Mouse (Mus musculus) forebrain, embryonic 11.5 days (tissue): Measurements from ENCODE around the gene Shcbp1l. TPM values are rescaled to one million over a fixed set of nuclear protein-coding genes. Genes with fewer than 3 reads are reported as not detected.
"Not testable (repeated sequence)": the region's sequence is repeated elsewhere in the genome, so short reads cannot be mapped to it uniquely, and the experiment has no call there.

ENCODE experiments used
- ATAC-seq: fragments of 200-750 bp; cut with Nextera tagmentation; replicated peaks from 2 replicates; pipeline ENCODE4 v1.8.0; 2017; ENCODE audit warnings: moderate TSS enrichment; ENCODE audit not compliant: low FRiP score
- DNase-seq: peaks from one replicate; pipeline ENCODE4 v3.0.0-alpha.2; 2017; ENCODE audit warnings: low spot score
- H3K27ac ChIP-seq: fragments of 300-500 bp; sonication (generic); 2 replicates; pipeline ENCODE4 v1.5.1; 2014; ENCODE audit warnings: low read depth, low read length
- H3K27me3 ChIP-seq: fragments of 300-500 bp; sonication (generic); 2 replicates; pipeline ENCODE4 v1.6.1; 2014; ENCODE audit warnings: mild to moderate bottlenecking, low read length, mixed read lengths; ENCODE audit not compliant: control insufficient read depth, insufficient read depth
- H3K36me3 ChIP-seq: fragments of 300-500 bp; sonication (generic); 2 replicates; pipeline ENCODE4 v1.6.1; 2014; ENCODE audit warnings: mild to moderate bottlenecking, low read length, moderate library complexity, mixed read lengths; ENCODE audit not compliant: control insufficient read depth, insufficient read depth
- H3K4me1 ChIP-seq: fragments of 300-500 bp; sonication (generic); replicated peaks from 2 replicates; pipeline ENCODE4 v1.6.1; 2014; ENCODE audit warnings: low read length, mixed read lengths; ENCODE audit not compliant: control insufficient read depth, insufficient read depth
- H3K4me2 ChIP-seq: fragments of 300-500 bp; sonication (generic); 2 replicates; pipeline ENCODE4 v1.6.1; 2014; ENCODE audit warnings: low read depth, mild to moderate bottlenecking, low read length, moderate library complexity, mixed read lengths; ENCODE audit not compliant: severe bottlenecking
- H3K4me3 ChIP-seq: fragments of 300-500 bp; sonication (generic); 2 replicates; pipeline ENCODE4 v1.5.1; 2014; ENCODE audit warnings: low read depth, low read length
- H3K9ac ChIP-seq: fragments of 300-500 bp; sonication (generic); 2 replicates; pipeline ENCODE4 v1.6.1; 2014; ENCODE audit warnings: low read length
- H3K9me3 ChIP-seq: fragments of 300-500 bp; sonication (generic); 2 replicates; pipeline ENCODE4 v1.6.1; 2016; ENCODE audit warnings: low read length, mixed read lengths; ENCODE audit not compliant: control insufficient read depth
- WGBS: fragments of 180-500 bp; shearing (Covaris S2); extraction: QIAGEN DNeasy Blood & Tissue Kit; methylation state at CpG from one replicate; pipeline ENCODE4 v1.1.7; 2014; 5-methylcytosine and 5-hydroxymethylcytosine counted together
- polyA plus RNA-seq: library from polyadenylated mRNA; unstranded; fragments of >200 nt; fragmentation: Nextera tagmentation; extraction: Ambion mirVana; gene quantifications from 2 replicates; pipeline ENCODE4 v1.2.1, GENCODE M21; 2014

The Shcbp1l gene
- polyA plus RNA-seq, 1 experiment from 2014 or later, result 0.19 TPM

- H3K36me3 ChIP-seq, H3K4me1 ChIP-seq, ATAC-seq, H3K4me2 ChIP-seq, H3K9ac ChIP-seq, H3K27ac ChIP-seq, DNase-seq, H3K4me3 ChIP-seq, H3K9me3 ChIP-seq, H3K27me3 ChIP-seq: not testable (repeated sequence)
- 91% methylated on average over 24 of the region's 24 CpGs for WGBS
These were observed 10.7 kb upstream of the Shcbp1l start for GRCm38 (mm10) chr1:153414114-153414723.

- Histone ChIP-seq H3K9ac (no peak overlapping the region), H3K27me3 (no peaks in the 10 kb centered on the region), H3K27ac (no peak overlapping the region), H3K4me2 (no peak overlapping the region), H3K4me1 (no peaks in the 10 kb centered on the region), H3K36me3 (no peaks in the 10 kb centered on the region), H3K4me3 (no peak overlapping the region), H3K9me3 (no peaks in the 10 kb centered on the region)
- WGBS, result 90% methylated on average over 4 of the region's 4 CpGs
- ATAC-seq (no peak), DNase-seq (no peak)
These were observed 10.0 kb upstream of the Shcbp1l start for GRCm38 (mm10) chr1:153414962-153415361.

GRCm38 (mm10) chr1:153415742-153416141 lies 9.2 kb upstream of the Shcbp1l start:
- not testable (repeated sequence) for H3K36me3 ChIP-seq, H3K27me3 ChIP-seq, H3K4me3 ChIP-seq, H3K4me2 ChIP-seq, H3K9ac ChIP-seq, H3K9me3 ChIP-seq, H3K27ac ChIP-seq, ATAC-seq, H3K4me1 ChIP-seq, DNase-seq
- 82% methylated on average over 2 of the region's 5 CpGs for WGBS

GRCm38 (mm10) chr1:153416271-153416832 lies 8.6 kb upstream of the Shcbp1l start:
- H3K27me3 ChIP-seq, H3K4me3 ChIP-seq, H3K9ac ChIP-seq, DNase-seq, H3K4me1 ChIP-seq, H3K4me2 ChIP-seq, H3K9me3 ChIP-seq, H3K27ac ChIP-seq, H3K36me3 ChIP-seq, ATAC-seq: not testable (repeated sequence)
- WGBS, result 91% methylated on average over 3 of the region's 3 CpGs

GRCm38 (mm10) chr1:153417805-153418204 lies 7.2 kb upstream of the Shcbp1l start:
- not testable (repeated sequence) for DNase-seq, H3K4me1 ChIP-seq, H3K9me3 ChIP-seq, H3K9ac ChIP-seq, H3K36me3 ChIP-seq, H3K27ac ChIP-seq, H3K4me3 ChIP-seq, ATAC-seq, H3K27me3 ChIP-seq, H3K4me2 ChIP-seq
- WGBS, result 72% methylated on average over 4 of the region's 4 CpGs

- Histone ChIP-seq H3K4me3 (peak overlapping the region; percentile 50), H3K9ac (no peak overlapping the region), H3K4me1 (peaks cover 5% of the 10 kb centered on the region; the same call in 1 of the 2 replicates), H3K36me3 (no peaks in the 10 kb centered on the region), H3K27me3 (peaks cover 6% of the 10 kb centered on the region), H3K4me2 (peak overlapping the region; percentile 99), H3K9me3 (no peaks in the 10 kb centered on the region), H3K27ac (no peak overlapping the region)
- WGBS, result 53% methylated on average over 12 of the region's 12 CpGs
- DNase-seq, result no peak
- peak; percentile 32; the same call in 1 of the 2 replicates for ATAC-seq
These were observed 691 bp upstream of the Shcbp1l start for GRCm38 (mm10) chr1:153424271-153424670.

- Histone ChIP-seq H3K9ac (no peak overlapping the region), H3K9me3 (no peaks in the 10 kb centered on the region), H3K4me1 (no peaks in the 10 kb centered on the region), H3K4me3 (no peak overlapping the region), H3K36me3 (no peaks in the 10 kb centered on the region), H3K27ac (no peak overlapping the region), H3K27me3 (no peaks in the 10 kb centered on the region), H3K4me2 (no peak overlapping the region)
- 79% methylated on average over 7 of the region's 7 CpGs for WGBS
- no peak for ATAC-seq
- DNase-seq, result no peak
These were observed 6.2 kb downstream of the Shcbp1l start for GRCm38 (mm10) chr1:153431158-153431557.

- no peaks in the 10 kb centered on the region for H3K27me3 ChIP-seq
- WGBS, result 88% methylated on average over 10 of the region's 10 CpGs
- H3K4me3 ChIP-seq, result no peak overlapping the region
- ATAC-seq (no peak), DNase-seq (no peak)
- no peaks in the 10 kb centered on the region for H3K36me3 ChIP-seq
- H3K4me1 ChIP-seq, result no peaks in the 10 kb centered on the region
- no peaks in the 10 kb centered on the region for H3K9me3 ChIP-seq
- H3K27ac ChIP-seq, result no peak overlapping the region
- no peak overlapping the region for H3K4me2 ChIP-seq
- H3K9ac ChIP-seq, result no peak overlapping the region
These were observed 6.7 kb downstream of the Shcbp1l start for GRCm38 (mm10) chr1:153431701-153432100.

GRCm38 (mm10) chr1:153432329-153432728 lies 7.4 kb downstream of the Shcbp1l start:
- DNase-seq (no peak), ATAC-seq (no peak)
- no peaks in the 10 kb centered on the region for H3K36me3 ChIP-seq
- H3K27me3 ChIP-seq, result no peaks in the 10 kb centered on the region
- H3K9me3 ChIP-seq, result no peaks in the 10 kb centered on the region
- 98% methylated on average over 2 of the region's 2 CpGs for WGBS
- no peak overlapping the region for H3K27ac ChIP-seq
- H3K9ac ChIP-seq, result no peak overlapping the region
- H3K4me3 ChIP-seq, result no peak overlapping the region
- H3K4me2 ChIP-seq, result no peak overlapping the region
- no peaks in the 10 kb centered on the region for H3K4me1 ChIP-seq
